Mouse (Mus musculus): ENCODE data around the gene Rnf182. TPM values are rescaled to one million over a fixed set of nuclear protein-coding genes. Genes with fewer than 3 reads are reported as not detected.

Gene Rnf182
- total RNA-seq, 2 experiments from 2014 or later = 6.9 to 7.1 TPM

DNA sequence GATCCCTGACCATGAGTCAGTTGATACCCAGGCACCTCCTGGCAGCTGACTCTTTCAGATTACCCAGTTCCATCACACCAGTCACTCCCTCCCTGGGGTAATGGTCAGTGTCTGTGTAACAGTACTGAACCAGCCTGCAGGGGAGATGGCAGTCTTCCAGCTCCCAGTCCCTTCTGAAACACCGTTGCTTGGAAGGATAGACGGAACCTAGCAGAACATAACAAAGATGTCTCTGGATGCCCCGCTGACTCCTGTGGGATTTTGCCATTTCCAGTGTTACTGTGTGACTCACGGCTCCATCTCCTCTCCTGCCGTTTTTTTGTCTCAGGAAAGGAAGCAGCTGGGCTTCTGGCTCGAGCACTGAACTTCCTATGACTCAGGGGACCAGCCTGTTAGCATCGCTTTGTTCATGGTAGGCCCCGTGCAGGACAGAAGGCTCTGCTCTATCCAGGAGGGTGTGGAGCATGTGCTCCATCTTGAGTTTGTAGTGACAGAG, 69.0 kb downstream of the Rnf182 start:
- intact Hi-C loops (cut with DNase I) = no loop called here
- DNase-seq (ENCODE audit: low spot score in 2 of 2) = peak in 1 of 2 experiments; percentile 45

DNA sequence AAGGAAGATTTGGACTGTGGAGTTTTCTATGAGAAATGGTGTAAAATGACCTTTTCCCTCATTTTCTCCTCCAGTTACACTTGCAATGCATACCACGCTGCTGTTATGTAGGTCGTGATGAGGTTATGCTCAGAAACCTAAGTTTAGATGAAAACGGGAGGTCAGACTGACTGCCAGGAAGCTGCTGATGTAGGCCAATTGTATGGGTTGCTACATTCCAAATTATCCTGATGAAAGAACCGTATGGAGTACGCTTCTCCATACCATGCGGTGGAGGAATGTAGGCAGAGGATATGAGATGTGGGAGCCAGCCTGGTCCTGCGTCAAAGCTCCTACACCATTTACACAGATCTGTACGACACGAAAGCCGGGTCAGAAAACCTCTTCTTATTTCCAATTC, 72.6 kb downstream of the Rnf182 start:
- intact Hi-C loops (cut with DNase I) = no loop called here
- no peak for DNase-seq (ENCODE audit: low spot score in 2 of 2)

DNA sequence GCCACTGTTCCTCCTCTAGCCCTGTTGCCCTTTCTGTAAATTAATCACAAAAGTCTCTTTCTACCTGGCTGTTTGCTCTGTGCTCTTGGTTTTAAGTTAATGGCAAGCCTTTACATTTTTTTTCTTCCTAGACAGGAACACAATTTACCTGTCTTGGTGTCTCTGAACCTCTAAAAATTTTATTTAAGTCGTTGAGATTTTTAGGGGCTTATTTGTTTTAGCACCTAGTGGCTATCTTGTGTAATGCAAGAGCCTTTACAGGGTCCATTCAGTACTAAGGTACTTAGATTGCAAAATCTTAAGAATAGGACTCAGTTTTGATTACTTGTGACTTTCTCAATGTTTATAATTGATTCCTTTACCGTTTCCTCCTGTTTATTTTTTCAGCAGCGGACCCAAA, 76.2 kb downstream of the Rnf182 start:
- intact Hi-C loops (cut with DNase I) = no loop called here
- DNase-seq (ENCODE audit: low spot score in 2 of 2) = no peak

DNA sequence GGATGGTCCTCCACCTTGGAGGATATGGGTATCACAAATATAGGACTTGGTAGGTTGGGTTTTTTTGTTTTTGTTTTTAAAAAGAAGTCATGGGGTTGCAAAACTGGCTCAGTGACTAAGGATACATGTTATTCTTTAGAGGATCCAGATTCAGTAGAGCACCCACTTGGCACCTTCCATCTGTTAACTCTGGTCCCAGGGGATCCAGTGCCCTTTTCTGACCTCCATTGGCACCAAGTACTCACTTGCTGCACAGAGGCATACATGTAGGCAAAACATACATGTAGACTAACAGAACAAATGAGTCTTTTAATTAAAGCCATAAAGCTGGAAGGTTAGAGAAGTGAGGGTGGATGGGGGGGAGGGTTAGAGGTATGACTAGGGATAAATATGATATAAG, 80.0 kb downstream of the Rnf182 start:
- DNase-seq (ENCODE audit: low spot score in 2 of 2) = no peak
- intact Hi-C loops (cut with DNase I) = no loop called here

DNA sequence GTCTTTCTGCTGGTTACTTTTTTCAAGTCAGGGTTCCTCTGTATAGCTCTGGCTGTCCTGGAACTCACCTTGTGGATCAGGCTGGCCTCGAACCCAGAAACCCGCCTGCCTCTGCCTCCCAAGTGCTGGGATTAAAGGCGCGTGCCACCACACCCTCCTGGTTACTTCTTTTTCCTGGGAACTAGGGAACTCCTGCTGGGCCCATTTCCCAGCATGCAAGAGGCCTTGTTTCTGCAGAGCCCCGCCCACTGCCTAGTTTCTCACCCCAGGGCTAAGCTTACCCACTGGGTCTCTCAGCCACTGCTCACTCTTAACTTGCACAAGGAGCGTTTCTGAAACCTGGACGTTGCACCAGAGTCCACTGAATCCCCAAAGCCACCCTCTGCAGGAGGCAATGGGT, 80.5 kb downstream of the Rnf182 start:
- no peak for DNase-seq (ENCODE audit: low spot score in 2 of 2)
- intact Hi-C loops (cut with DNase I) = no loop called here

DNA sequence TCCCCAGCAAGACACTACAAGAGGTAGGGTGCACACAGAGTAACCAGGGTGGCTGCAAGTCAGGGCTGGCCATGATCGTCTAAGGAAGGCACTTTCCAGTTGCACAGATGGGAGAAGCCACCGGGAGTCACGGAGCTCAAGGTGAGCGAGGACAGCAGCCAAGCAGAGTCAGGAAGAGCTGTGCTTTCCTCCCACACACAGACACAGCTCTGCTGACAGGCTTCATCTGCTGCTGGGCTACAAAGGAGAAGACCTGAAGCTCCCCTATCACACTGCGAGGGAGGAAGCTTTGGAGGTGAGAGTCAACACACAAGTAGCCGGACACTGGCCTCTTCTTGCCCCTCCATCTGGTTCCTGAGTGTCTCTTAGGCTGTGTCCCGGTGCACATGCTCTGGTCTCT, 83.0 kb downstream of the Rnf182 start:
- intact Hi-C loops (cut with DNase I) = no loop called here
- peak in 1 of 2 experiments; percentile 31 for DNase-seq (ENCODE audit: low spot score in 2 of 2)

DNA sequence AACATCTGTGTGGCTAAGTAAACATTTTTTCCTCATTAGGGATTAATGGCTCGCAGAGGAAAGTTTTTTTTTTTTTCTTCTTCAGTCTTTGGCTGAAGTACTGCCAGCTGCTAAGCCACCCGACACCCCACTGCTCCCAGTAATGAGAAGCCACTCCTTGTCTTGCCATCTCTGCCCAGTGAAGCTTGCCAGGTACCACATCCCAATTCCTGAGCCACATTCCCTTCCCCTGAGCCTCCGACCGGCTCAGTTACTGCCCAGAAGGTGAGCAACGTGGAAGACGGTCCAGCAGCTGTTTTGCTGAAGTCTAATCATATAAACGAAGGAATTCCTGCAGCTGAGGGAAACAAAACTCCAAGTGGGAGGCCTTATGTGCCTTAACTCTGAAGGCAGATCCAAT, 88.0 kb downstream of the Rnf182 start:
- no peak for DNase-seq (ENCODE audit: low spot score in 2 of 2)
- intact Hi-C loops (cut with DNase I) = no loop called here

DNA sequence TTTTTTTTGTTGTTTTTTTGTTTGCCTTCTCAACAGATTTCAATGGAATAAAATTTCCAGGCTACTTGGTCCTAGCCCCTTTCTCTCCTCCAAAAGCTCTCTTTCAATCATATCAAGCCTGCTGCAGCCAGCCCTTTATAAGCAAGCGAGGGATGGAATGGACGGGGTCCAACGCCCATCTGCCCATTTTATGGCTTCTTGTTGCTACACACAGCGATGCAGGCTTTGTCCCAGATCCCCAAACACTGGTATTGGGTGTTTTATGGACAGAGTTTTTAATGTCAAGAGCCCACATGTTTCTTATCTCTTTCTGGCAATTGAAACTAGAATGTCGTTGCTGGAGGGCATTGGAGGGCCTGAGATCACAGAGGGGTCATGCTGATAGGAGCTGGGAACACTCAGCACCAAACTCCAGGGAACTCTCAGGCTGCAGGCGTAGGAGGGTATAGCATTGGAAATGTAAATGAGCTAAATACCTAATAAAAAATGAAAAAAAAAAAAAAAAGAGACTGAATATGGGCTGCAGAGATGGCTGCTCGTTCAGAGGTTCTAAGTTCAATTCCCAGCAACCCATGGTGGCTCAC, 89.1 kb downstream of the Rnf182 start:
- DNase-seq (ENCODE audit: low spot score in 2 of 2) = no peak
- intact Hi-C loops (cut with DNase I) = no loop called here

DNA sequence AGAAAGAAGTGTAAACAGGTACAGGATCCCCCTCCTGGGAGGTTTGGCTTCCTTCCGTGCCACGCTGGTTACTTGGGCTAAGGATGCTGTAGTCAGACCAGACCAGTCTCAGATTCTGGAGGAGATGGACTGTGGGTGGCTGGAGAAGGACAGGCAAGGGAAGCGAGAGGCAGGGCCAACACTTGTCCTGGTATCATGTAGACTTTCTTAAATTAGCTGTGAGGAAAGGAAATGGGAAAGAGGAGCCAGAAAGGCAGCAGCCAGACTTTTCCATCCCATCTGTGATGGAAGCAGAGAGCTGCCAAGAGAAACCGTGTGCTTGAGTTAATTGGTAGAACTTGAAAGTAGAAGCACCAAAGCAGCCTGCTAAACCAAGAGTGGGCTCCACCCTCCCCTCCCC, 90.9 kb downstream of the Rnf182 start:
- intact Hi-C loops (cut with DNase I) = no loop called here
- peak in 1 of 2 experiments; percentile 76 for DNase-seq (ENCODE audit: low spot score in 2 of 2)

DNA sequence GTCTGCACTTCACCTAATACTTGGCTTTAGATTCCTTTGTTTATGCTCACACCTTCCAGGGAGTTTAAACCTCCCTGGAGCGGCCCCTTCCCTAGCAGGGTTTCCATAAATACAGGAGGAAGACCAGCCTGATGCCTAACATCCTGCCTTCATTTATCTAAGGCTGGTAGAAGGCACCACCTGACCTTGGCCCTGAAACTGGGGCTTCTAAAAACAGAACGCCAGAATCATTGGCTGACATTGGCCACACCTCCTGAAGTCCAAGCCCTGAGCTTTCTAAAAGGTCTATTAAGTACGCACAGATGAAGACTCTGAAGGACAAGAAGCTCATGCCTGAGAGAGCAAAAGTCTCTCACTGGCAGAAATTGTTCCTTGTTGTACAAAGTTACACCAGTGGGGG, 94.0 kb downstream of the Rnf182 start:
- intact Hi-C loops (cut with DNase I) = no loop called here
- no peak for DNase-seq (ENCODE audit: low spot score in 2 of 2)

DNA sequence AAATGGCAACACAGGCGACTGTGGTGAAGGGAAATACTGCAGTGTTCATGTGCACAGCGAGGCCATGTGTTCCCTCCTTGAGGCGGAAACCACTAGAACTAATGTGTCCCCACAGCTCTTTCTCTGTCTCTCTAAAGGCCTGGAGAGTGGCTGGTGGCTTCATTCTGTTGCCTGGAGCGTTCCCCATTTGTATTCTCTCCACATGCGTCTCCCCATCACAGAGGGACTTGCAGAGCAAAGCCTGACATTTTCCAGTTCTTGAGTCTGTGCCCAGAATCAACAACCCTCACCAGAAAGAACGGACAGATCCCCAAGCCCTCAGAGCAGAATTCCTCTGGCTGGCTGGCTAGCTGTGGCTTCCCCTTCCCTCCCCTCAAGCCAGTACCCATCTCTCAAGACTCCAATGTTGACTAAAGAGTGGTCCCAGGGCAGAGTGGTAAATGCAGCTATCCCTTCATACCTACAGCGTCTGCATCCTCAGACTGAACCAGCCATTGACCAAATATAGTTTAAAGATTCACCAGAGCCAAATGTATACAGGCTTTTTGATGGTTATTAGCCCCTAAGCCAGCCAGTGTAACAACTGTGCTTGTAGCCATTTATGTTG, 96.3 kb downstream of the Rnf182 start:
- peak; percentile 47 to 61 for DNase-seq (ENCODE audit: low spot score in 2 of 2)
- intact Hi-C loops (cut with DNase I) = loop anchor here (5.0 kb wide), 1 partner anchor 95 kb away; the partner anchor contains the start of gene Rnf182

DNA sequence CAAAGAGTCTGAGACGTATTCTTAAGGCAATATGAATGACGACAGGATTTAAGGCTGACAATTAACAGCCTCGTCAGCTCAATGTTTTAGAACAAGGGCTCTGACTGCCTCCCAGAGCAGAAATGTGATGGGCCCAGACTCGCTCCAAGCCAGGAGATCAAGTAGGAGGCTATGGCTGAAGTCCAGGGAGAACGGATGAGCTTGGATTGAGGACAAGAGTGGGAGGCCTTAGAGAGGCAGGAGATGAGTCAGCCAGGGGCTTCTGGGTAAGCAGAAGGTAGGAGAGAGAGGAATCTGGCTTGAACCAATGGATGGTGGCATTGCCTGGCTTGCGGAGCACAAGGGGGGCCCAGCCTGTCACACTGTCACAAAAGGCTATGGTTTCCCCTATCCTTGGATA, 99.2 kb downstream of the Rnf182 start:
- intact Hi-C loops (cut with DNase I) = loop anchor here (5.0 kb wide), 1 partner anchor 97 kb away; the partner anchor contains the start of gene Rnf182
- peak in 1 of 2 experiments; percentile 88 for DNase-seq (ENCODE audit: low spot score in 2 of 2)

DNA sequence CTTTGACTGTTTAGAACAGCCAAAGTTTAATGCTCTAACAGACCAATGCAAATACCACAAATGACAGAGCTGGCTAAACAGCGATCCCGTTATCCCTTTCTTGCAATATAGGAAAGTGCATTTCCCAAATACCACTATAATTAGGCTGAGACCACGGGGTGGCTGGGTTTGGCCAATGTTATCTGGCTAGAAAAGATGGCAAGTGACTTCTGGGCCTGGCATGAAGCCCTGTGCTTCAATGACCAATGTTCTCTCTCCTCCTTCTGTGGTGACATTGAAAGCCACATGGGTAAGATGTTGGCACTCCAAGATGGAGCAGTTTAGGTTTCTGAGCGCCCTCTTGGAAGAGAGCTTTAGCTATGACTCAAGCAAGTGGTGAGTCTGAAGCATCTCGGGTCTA, 100.0 kb downstream of the Rnf182 start:
- no peak for DNase-seq (ENCODE audit: low spot score in 2 of 2)
- intact Hi-C loops (cut with DNase I) = no loop called here

DNA sequence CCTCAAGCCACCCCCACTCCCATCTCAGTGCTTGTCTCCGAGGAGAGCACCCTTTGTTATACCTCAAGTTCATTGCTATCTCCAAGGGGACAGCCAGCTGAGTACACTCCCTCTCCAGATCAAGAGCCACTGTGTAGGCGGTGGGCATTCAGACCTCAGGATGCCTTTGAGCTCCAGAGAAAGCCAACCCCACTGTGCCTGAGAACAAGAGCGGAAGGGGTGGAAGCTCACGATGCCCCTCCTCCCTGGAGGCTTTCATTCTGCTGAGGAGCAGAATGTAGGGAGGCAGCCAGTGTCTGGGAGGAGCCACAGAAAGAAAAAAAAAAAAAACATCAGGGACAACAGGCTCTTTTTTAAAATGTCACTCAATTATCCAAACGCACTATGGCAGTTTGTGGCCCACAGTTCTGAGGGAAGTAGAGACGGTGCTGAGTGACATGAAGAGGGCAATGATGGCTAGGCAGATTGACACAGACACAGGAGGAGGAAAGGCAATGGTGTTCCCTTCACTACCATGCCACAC, 101.1 kb downstream of the Rnf182 start:
- intact Hi-C loops (cut with DNase I) = no loop called here

DNA sequence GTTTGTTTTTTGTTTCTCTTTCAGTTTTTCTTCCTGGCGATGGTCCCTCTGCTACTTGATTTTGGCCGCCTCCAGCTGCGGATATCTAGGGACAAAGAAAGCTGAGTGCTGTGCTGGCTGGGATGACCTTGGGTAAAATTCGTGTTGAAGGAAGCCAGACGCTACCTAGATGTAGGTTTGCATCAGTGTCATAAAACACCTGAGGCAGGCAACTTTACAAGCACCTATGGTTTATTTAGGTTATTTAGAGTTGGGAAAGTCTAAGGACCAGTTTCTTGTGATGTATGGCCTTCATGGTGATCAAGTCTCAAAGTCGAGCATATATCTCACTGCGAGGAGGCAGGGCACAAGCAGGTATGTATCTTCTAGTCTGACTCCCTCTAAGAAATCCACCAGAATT, 102.7 kb downstream of the Rnf182 start:
- no peak for DNase-seq (ENCODE audit: low spot score in 2 of 2)
- intact Hi-C loops (cut with DNase I) = no loop called here

More for the DNA sequence above, 101.1 kb downstream of the Rnf182 start:
- DNase-seq (ENCODE audit: low spot score in 2 of 2) = no peak

DNA sequence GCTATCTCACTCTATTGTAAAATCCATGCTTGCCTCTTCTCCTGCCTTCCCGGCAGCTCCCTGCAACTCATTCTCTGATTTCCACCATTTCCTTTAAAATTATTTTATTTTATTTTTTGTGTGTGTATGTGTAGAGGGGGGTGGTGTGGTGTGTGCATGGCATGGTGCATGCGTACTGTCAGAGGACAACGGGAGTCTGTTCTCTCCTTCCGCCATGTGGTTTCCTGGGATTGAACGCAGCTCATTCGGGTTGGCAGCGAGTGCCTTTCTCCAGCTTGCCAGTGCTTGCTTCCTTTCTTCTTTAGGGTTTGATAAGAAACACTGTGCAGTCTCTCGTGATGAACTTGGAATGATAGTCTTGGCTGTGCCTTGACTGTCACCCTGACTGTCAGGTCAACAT, 105.0 kb downstream of the Rnf182 start:
- no peak for DNase-seq (ENCODE audit: low spot score in 2 of 2)
- intact Hi-C loops (cut with DNase I) = no loop called here

Other genes starting within 250 kb of the Rnf182 start
- gene Nol7, start 217.3 kb upstream of the Rnf182 start, total RNA-seq (2021) = 10 to 100 TPM; 67.6 to 71.4 TPM
- 10 to 100 TPM; 98.7 to 100.0 TPM for gene Ranbp9, start 134.4 kb upstream of the Rnf182 start, total RNA-seq (2021)
- gene Mcur1, start 55.5 kb upstream of the Rnf182 start, total RNA-seq (2021) = 10 to 100 TPM; 14.2 to 16.9 TPM
- 1 to 10 TPM; 8.2 to 8.7 TPM for gene Cd83, start 169.1 kb downstream of the Rnf182 start, total RNA-seq (2021)

Data from left cerebral cortex, postnatal 25 days (tissue).